Mouse (Mus musculus) activated CD4-positive, CD25-positive, alpha-beta regulatory T cell, adult 4 months (primary cell): Measurements from ENCODE around the gene Cmya5. TPM values are rescaled to one million over a fixed set of nuclear protein-coding genes. Genes with fewer than 3 reads are reported as not detected.

ENCODE experiments used
- ATAC-seq: one replicate; pipeline ENCODE4 v1.8.0; 2017
- polyA plus RNA-seq, 2 experiments: library from polyadenylated mRNA; unstranded; fragments of 100-300 nt; shearing (Covaris generic); gene quantifications; one replicate each; pipeline ENCODE4 v1.2.1; 2017

The Cmya5 gene
- polyA plus RNA-seq, 2 experiments from 2014 or later, result 0.38 to 0.59 TPM

DNA sequence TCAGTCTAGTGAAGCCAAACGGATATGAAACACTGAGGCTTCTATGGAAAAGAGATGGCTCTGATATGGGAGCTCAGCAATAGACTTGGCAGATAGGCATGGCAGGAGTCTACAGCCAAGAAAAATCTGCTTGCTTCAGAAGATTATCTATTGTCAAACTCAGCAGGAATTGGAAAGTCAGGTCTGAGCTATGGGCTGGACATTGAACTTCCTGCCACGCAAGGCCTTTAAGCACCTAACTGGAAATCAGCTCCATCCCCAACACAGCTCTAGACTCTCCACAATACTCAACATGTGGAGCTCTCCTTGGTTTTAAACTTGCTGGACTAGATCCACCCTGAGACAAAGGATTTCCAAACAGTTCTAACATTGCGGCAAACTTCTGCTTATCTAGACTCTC, 84.1 kb downstream of the Cmya5 start:
- no peak for ATAC-seq

DNA sequence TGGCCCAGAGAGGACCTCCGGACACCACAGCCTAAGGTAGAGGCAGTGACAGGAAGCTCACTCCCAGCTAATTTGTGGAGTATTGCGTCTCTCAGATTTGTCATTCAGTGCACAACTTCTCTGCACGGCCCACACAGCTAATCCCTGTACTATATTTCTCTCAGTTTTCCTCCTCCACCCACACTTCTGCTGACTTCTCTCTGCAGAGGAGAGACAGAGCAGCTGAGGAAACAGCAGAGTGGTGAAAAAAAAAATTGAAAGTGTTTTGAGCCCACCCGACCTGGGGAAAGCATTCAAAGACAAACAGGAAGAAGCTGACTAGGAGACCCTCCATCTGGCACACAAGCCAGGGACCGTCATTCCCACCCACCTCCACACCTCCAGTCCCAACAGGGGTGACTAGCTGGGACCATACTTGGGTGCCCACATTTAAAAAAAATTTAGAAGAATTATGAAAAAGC, 85.9 kb downstream of the Cmya5 start:
- no peak for ATAC-seq

DNA sequence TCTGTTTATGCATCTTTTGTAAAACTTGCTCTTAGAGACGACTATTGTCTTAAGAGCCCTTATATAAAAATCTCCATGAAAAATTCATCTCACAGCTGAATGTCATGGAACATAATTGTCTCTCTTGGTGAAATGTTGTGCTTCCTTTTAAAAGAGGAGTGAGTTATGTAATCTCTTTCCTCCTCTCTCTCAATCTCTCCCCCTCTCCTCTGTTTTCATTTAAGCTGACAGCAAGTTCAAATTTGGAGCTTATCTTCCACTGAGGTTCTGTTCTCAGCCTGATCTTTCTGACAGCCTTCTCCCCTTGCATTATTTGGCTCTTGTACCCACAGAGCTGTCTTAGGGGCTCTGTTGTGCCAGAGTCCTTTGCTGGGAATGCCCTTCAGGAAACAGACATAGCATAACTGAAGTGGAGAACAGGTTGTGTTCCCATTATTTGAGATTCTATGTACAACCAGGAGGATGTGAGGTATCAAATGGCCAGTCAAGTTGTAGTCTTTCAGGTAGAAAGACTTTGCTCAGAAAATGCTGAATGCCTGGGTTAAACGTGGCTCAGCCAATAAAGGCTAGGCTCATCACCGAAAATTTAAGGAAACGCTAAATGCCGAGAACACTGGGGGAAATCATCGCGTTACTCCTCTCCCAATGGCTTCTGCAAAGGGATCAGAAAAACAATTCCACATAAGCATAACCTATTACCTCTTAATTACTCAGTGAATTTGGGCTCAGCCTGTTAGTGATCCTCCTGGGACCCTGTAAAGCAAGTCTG, 86.8 kb downstream of the Cmya5 start:
- ATAC-seq, result no peak

GRCm38 (mm10) chr13:93056091-93056490, 88.4 kb downstream of the Cmya5 start:
- no peak for ATAC-seq

DNA sequence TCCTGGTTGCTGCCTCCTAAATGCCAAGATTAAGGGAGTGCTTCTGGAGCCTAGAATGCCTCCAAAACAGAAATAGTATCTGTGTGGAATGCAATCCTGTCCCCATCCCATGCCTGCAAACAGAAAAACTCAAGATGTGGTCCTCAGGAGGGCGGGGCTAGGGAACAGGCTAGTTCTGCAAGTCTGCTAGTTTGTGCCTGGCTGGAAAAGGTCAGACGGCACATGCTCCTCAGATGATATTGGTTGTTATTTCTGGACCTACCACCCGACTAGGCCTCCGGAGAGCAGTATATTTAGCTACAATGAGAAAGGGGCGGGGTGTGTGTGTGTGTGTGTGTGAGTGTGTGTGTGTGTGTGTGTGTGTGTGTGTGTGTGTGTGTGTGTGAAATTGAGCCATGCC, 93.0 kb downstream of the Cmya5 start:
- no peak for ATAC-seq

DNA sequence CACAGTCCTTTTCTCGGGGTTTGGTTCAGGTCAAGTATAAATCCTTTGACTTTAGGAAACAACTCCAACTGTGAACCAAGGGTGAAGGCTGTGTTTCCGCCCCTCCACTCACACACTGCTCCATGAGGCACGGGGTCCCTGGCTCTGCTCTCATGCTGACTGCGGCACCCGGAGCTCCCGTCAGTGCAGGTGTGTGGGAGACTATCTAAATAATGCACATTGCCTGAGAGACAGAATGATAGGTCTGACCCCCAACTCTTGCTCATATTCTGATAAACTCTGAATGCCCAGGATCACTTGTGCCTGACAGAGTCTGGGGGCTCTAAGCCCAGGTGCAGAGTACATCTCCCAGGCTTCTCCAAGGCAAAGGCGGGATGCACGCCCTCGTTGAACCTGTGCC, 103.5 kb downstream of the Cmya5 start:
- ATAC-seq, result no peak

DNA sequence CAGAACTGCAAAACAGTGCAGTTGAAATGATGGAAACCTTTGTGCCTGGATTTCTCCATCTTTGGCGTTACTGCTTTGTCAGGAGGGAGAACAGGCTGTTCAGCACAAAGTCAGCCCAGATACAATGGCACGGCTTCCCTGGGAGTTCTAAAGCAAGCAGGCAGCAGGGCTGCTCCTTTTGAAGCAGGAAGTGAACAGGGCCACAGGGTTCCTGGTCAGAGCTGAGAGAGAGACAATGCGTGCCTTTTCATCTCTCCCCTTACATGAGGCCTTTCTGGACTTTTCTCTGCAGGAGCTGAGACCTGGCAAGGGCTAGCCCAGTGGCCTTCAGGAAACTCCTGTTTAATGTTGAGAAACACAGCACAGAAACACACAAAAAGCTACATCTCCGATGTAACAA, 108.3 kb downstream of the Cmya5 start:
- ATAC-seq, result no peak

DNA sequence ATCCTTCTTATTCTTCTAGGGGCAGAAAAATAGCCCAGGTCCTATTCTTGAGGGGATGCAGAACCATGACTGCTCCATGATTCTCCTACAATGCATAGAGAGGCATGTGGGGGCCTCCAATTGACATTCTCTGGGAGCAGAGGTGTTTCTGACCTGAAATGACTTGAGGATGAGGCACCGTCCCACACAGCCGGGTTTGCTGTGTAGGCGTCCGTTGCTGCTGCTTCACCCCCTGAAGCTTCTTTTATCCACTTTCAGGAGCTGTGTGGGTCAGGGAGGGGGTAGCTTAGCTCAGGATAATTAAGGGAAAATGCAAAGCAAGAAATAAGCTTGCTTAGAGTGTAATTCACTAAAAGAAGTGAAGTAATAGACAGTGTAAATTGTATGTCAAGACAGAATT, 115.2 kb downstream of the Cmya5 start:
- ATAC-seq, result no peak

DNA sequence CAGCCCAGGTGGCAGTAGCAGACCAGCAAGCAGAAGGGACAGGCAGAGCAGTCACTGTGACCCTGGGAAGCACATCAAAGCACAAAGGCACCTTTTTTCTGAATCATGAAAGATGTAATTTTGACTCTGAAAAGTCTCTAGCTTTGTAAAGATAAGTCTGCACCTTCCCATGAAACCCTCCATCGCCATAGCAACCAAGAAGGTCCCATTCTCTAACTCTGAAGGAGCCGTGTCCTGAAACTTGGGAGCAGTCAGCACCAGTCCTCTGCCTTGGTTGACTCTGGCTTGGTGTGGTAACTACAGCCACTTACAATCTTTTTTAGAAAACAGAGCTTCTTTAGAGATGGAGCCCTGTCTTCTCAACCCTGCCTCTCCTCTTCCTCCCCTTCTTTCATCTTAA, 119.7 kb downstream of the Cmya5 start:
- no peak for ATAC-seq

- no peak for ATAC-seq
Measured at GRCm38 (mm10) chr13:93022158-93022557, 122.4 kb downstream of the Cmya5 start.

- no peak for ATAC-seq
Measured at GRCm38 (mm10) chr13:93012952-93013351, 131.6 kb downstream of the Cmya5 start.

- no peak for ATAC-seq
Measured at GRCm38 (mm10) chr13:93011315-93011714, 133.2 kb downstream of the Cmya5 start.

- no peak for ATAC-seq
Measured at GRCm38 (mm10) chr13:93010524-93010923, 134.0 kb downstream of the Cmya5 start.

DNA sequence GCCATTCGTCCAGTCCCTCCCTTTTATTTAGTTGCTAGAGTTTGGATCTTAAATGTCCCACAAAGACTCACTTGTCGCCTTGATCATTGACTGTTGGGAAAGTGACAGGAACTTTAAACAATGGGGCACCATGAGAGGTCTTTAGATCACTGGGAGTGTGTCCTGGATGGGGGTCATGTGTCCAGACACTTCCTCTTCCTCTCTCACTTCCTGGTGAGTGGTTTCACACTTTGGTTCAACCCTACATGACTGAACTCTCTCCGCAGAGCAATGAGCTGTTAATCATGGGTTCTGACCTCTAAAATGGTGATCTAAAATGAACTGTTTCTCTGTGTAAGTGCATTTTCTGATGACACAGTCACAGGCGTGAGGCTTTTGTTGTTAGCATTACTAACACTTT, 137.4 kb downstream of the Cmya5 start:
- ATAC-seq, result no peak

- no peak for ATAC-seq
Measured at GRCm38 (mm10) chr13:93006347-93006746, 138.2 kb downstream of the Cmya5 start.

DNA sequence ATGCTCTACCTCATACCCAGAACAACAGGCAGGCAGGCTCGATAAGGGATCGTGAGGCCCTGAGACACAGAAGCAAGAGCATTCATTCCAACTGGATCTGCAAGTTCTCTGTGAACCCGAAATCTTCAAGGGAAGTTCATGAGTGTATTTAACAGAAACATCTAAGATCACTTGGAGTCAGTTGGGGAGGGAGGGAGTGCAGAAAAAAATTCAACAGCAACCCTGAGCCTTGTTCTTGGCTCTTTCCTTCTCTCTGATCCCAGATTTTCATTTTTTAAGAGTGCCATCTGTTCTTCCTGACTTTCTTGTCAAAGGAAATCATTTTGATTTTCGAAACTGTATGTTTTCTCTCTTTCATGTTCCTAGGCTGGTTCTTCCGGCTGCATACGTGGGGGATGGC, 140.5 kb downstream of the Cmya5 start:
- no peak for ATAC-seq

- no peak for ATAC-seq
Measured at GRCm38 (mm10) chr13:93002456-93002855, 142.1 kb downstream of the Cmya5 start.

DNA sequence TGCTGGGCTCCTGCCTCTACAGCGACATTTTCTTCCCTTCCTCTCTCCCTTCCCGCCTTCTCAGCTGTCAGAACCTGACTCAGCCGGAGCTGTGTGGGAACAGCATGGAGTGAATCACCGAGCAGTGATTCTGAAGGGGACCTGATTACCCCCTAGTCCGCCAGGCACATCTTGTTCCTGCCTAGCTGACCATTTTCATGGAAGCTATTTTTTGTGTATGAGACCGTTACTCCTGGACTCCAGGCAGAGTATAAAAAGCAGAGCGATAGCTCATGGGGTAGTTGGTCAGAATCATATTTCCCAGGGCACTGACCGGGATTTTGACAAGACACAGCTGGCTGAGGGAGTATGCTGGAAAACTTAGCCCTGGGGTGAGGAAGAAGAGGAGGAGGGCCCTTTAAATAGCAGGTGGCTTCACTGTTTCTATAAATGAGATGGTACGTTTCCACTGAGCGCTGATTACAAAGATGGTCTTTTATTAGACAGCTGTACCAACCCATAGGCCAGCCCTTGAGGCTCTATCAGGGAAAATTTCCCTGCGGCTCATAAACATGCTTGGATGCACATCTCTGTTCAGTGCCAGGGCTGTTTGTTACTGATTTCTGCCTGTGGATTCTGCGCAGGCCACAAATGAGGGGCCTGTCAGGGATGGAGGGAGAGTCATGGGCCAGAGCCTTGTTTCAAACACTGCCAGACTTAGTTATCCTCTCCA, 143.7 kb downstream of the Cmya5 start:
- no peak for ATAC-seq

GRCm38 (mm10) chr13:92999860-93000259, 144.7 kb downstream of the Cmya5 start:
- ATAC-seq, result no peak

- ATAC-seq, result no peak
Measured at GRCm38 (mm10) chr13:92994743-92995142, 149.8 kb downstream of the Cmya5 start.

DNA sequence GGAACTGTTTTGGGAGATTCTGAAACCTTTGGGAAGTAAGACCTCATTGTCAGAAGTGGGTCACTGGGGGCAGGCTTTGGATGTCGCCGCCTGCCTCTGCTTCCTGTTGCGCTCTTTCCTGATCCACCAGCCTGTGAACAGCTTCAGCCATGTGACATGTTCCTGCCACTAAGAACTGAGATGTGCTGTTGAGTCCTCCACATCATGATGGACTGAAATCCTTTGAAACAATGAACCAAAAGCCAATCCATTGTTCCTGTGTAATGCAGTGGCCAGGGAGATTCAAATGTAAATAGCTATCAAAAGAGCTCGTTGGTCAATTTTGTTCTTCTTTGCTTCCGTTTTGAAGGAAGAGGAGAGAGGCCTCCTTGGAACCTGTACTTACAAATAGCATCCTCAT, 151.7 kb downstream of the Cmya5 start:
- no peak for ATAC-seq
